Mouse (Mus musculus) intestine, embryonic 14.5 days (tissue): Measurements from ENCODE around the gene Fbxo6. TPM values are rescaled to one million over a fixed set of nuclear protein-coding genes. Genes with fewer than 3 reads are reported as not detected.
"Not testable (repeated sequence)": the region's sequence is repeated elsewhere in the genome, so short reads cannot be mapped to it uniquely, and the experiment has no call there.

ENCODE experiments used
- ATAC-seq: fragments of 200-750 bp; cut with Nextera tagmentation; replicated peaks from 2 replicates; pipeline ENCODE4 v1.8.0; 2017; ENCODE audit warnings: low read depth, moderate number of reproducible peaks, moderate TSS enrichment, moderate library complexity; ENCODE audit not compliant: low FRiP score, low TSS enrichment
- DNase-seq: peaks from one replicate; pipeline ENCODE4 v3.0.0-alpha.2; 2018; ENCODE audit warnings: low spot score
- H3K27ac ChIP-seq: fragments of 300-500 bp; sonication (generic); 2 replicates; pipeline ENCODE4 v1.5.1; 2014; ENCODE audit warnings: low read depth, mild to moderate bottlenecking, control low read depth
- H3K27me3 ChIP-seq: fragments of 300-500 bp; sonication (generic); replicated peaks from 2 replicates; pipeline ENCODE4 v1.6.1; 2014; ENCODE audit warnings: low read length, control low read depth; ENCODE audit not compliant: control insufficient read depth, insufficient read depth
- H3K36me3 ChIP-seq: fragments of 300-500 bp; sonication (generic); 2 replicates; pipeline ENCODE4 v1.6.1; 2014; ENCODE audit warnings: low read length, control low read depth; ENCODE audit not compliant: control insufficient read depth, insufficient read depth
- H3K4me1 ChIP-seq: fragments of 300-500 bp; sonication (generic); replicated peaks from 2 replicates; pipeline ENCODE4 v1.6.1; 2014; ENCODE audit warnings: low read length, control low read depth, mixed read lengths; ENCODE audit not compliant: control insufficient read depth, insufficient read depth
- H3K4me2 ChIP-seq: fragments of 300-500 bp; sonication (generic); 2 replicates; pipeline ENCODE4 v1.6.1; 2014; ENCODE audit warnings: low read length
- H3K4me3 ChIP-seq: fragments of 300-500 bp; sonication (generic); 2 replicates; pipeline ENCODE4 v1.5.1; 2014; ENCODE audit warnings: low read depth, low read length, control low read depth, mixed read lengths
- H3K9ac ChIP-seq: fragments of 300-500 bp; sonication (generic); 2 replicates; pipeline ENCODE4 v1.6.1; 2014; ENCODE audit warnings: mild to moderate bottlenecking, low read length
- H3K9me3 ChIP-seq: fragments of 300-500 bp; sonication (generic); 2 replicates; pipeline ENCODE4 v1.6.1; 2016; ENCODE audit warnings: low read length, control low read depth; ENCODE audit not compliant: control insufficient read depth
- WGBS: fragments of 180-500 bp; shearing (Covaris S2); extraction: QIAGEN DNeasy Blood & Tissue Kit; methylation state at CpG from one replicate; pipeline ENCODE4 v1.1.7; 2014; 5-methylcytosine and 5-hydroxymethylcytosine counted together
- polyA plus RNA-seq: library from polyadenylated mRNA; unstranded; fragments of >200 nt; fragmentation: Nextera tagmentation; extraction: Ambion mirVana; gene quantifications from 2 replicates; pipeline ENCODE4 v1.2.1, GENCODE M21; 2014

Gene Fbxo6
- polyA plus RNA-seq, 1 experiment from 2014 or later = 12.6 TPM

- Histone ChIP-seq H3K36me3 (no peaks in the 10 kb centered on the region), H3K4me3 (no peak overlapping the region), H3K9ac (no peak overlapping the region), H3K27me3 (peaks cover 37% of the 10 kb centered on the region), H3K9me3 (no peaks in the 10 kb centered on the region), H3K4me1 (no peaks in the 10 kb centered on the region), H3K27ac (no peak overlapping the region), H3K4me2 (no peak overlapping the region)
- no peak for ATAC-seq
- DNase-seq = no peak
These were observed 25.8 kb upstream of the Fbxo6 start for GRCm38 (mm10) chr4:148177716-148178115.

GRCm38 (mm10) chr4:148176603-148177002 lies 24.7 kb upstream of the Fbxo6 start:
- not testable (repeated sequence) for H3K9me3 ChIP-seq, H3K9ac ChIP-seq, H3K4me3 ChIP-seq, H3K27ac ChIP-seq, H3K4me1 ChIP-seq, H3K4me2 ChIP-seq, ATAC-seq, H3K36me3 ChIP-seq, DNase-seq
- peaks cover 48% of the 10 kb centered on the region for H3K27me3 ChIP-seq
- WGBS = 62% methylated on average over 5 of the region's 6 CpGs

- Histone ChIP-seq H3K9me3 (no peaks in the 10 kb centered on the region), H3K36me3 (no peaks in the 10 kb centered on the region), H3K27ac (no peak overlapping the region), H3K4me3 (no peak overlapping the region), H3K4me2 (no peak overlapping the region), H3K4me1 (no peaks in the 10 kb centered on the region), H3K27me3 (peaks cover 65% of the 10 kb centered on the region), H3K9ac (no peak overlapping the region)
- DNase-seq (no peak), ATAC-seq (no peak)
- WGBS = 18% methylated on average over 12 of the region's 12 CpGs
These were observed 22.5 kb upstream of the Fbxo6 start for GRCm38 (mm10) chr4:148174495-148174862.

- H3K4me1 ChIP-seq = no peaks in the 10 kb centered on the region
- DNase-seq (no peak), ATAC-seq (no peak)
- WGBS = 3% methylated on average over 29 of the region's 30 CpGs
- no peak overlapping the region for H3K27ac ChIP-seq
- H3K9me3 ChIP-seq = no peaks in the 10 kb centered on the region
- H3K9ac ChIP-seq = no peak overlapping the region
- no peaks in the 10 kb centered on the region for H3K36me3 ChIP-seq
- no peak overlapping the region for H3K4me3 ChIP-seq
- peaks cover 68% of the 10 kb centered on the region for H3K27me3 ChIP-seq
- H3K4me2 ChIP-seq = peak overlapping the region; percentile 12; the same call in 1 of the 2 replicates
These were observed 22.0 kb upstream of the Fbxo6 start for GRCm38 (mm10) chr4:148173811-148174494.

GRCm38 (mm10) chr4:148171261-148171660 lies 19.3 kb upstream of the Fbxo6 start:
- DNase-seq = no peak
- no peaks in the 10 kb centered on the region for H3K4me1 ChIP-seq
- 50% methylated on average over 3 of the region's 3 CpGs for WGBS
- no peak overlapping the region for H3K9ac ChIP-seq
- H3K36me3 ChIP-seq = no peaks in the 10 kb centered on the region
- no peak overlapping the region for H3K27ac ChIP-seq
- H3K4me3 ChIP-seq = no peak overlapping the region
- peaks cover 82% of the 10 kb centered on the region for H3K27me3 ChIP-seq
- H3K9me3 ChIP-seq = no peaks in the 10 kb centered on the region
- H3K4me2 ChIP-seq = no peak overlapping the region
- ATAC-seq = no peak

- ATAC-seq = no peak
- peak; percentile 80 for DNase-seq
These were observed 18.9 kb upstream of the Fbxo6 start for GRCm38 (mm10) chr4:148170842-148171241.

GRCm38 (mm10) chr4:148169586-148169985 lies 17.6 kb upstream of the Fbxo6 start:
- no peak overlapping the region for H3K27ac ChIP-seq
- no peaks in the 10 kb centered on the region for H3K9me3 ChIP-seq
- DNase-seq = no peak
- H3K4me2 ChIP-seq = no peak overlapping the region
- H3K4me3 ChIP-seq = no peak overlapping the region
- 25% methylated on average over 15 of the region's 15 CpGs for WGBS
- peaks cover 82% of the 10 kb centered on the region for H3K27me3 ChIP-seq
- H3K36me3 ChIP-seq = no peaks in the 10 kb centered on the region
- no peak for ATAC-seq
- H3K9ac ChIP-seq = no peak overlapping the region
- no peaks in the 10 kb centered on the region for H3K4me1 ChIP-seq

More at GRCm38 (mm10) chr4:148170842-148171241, 18.9 kb upstream of the Fbxo6 start:
- 5% methylated on average over 2 of the region's 2 CpGs for WGBS
- Histone ChIP-seq H3K4me3 (no peak overlapping the region), H3K27ac (no peak overlapping the region), H3K4me1 (no peaks in the 10 kb centered on the region), H3K9ac (no peak overlapping the region), H3K4me2 (no peak overlapping the region), H3K27me3 (peaks cover 82% of the 10 kb centered on the region), H3K9me3 (no peaks in the 10 kb centered on the region), H3K36me3 (no peaks in the 10 kb centered on the region)

GRCm38 (mm10) chr4:148168287-148168686 lies 16.3 kb upstream of the Fbxo6 start:
- H3K4me1 ChIP-seq = no peaks in the 10 kb centered on the region
- no peak overlapping the region for H3K27ac ChIP-seq
- no peaks in the 10 kb centered on the region for H3K36me3 ChIP-seq
- 26% methylated on average over 7 of the region's 7 CpGs for WGBS
- ATAC-seq (no peak), DNase-seq (peak; percentile 75)
- no peak overlapping the region for H3K9ac ChIP-seq
- H3K9me3 ChIP-seq = no peaks in the 10 kb centered on the region
- H3K4me3 ChIP-seq = no peak overlapping the region
- no peak overlapping the region for H3K4me2 ChIP-seq
- peaks cover 80% of the 10 kb centered on the region for H3K27me3 ChIP-seq

GRCm38 (mm10) chr4:148166986-148167385 lies 15.0 kb upstream of the Fbxo6 start:
- no peaks in the 10 kb centered on the region for H3K36me3 ChIP-seq
- H3K4me3 ChIP-seq = no peak overlapping the region
- no peaks in the 10 kb centered on the region for H3K9me3 ChIP-seq
- H3K4me1 ChIP-seq = no peaks in the 10 kb centered on the region
- ATAC-seq = 0 out of 2 replicates have a peak, but pooled peaks have one; percentile 14
- WGBS = 15% methylated on average over 4 of the region's 4 CpGs
- H3K27me3 ChIP-seq = peaks cover 80% of the 10 kb centered on the region
- no peak overlapping the region for H3K27ac ChIP-seq
- no peak overlapping the region for H3K4me2 ChIP-seq
- no peak overlapping the region for H3K9ac ChIP-seq
- DNase-seq = peak; percentile 79
